Mouse (Mus musculus): ENCODE measurements around the gene Csnk2a2. TPM values are rescaled to one million over a fixed set of nuclear protein-coding genes. Genes with fewer than 3 reads are reported as not detected.

Csnk2a2 gene
- total and polyA plus RNA-seq, 2 experiments from 2014 or later = 9.9 to 26.7 TPM

DNA sequence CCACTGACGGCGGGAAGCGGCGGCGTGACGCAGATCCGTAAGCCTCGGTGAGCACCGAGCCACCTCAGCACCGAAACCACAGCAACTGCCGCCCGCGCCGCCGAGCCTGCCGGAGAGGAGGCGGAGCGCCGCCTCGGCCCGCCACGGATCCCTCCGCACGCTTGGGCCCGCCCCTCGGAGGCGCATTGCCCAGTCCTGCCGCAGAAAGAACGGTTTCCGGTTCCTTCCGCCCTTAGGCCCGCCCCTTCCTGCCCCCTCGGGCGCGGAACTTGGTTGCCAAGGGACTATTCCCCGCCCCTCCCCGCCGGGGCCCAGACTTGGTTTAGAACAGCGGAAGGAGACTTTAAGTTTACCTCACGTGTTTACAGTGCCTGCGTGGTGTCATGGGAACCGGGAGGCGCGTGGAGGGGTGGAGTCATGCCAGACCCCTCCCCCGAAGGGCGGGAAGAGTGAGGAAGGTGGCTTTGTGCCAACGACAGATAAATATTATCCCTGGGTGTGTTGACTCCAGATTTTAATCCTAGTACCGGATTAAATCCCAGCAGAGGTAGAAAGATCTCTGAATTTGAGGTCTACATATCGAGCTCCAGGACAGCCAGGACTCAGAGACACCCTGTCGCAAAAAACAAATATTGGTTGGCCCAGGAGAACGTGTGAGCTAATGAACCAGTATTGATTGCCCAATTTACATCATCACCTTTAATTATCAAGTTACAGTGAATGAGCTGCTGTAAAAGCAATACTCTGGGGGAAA, 55.0 kb downstream of the Csnk2a2 start, which contains the start of gene Cfap20:
Gene Cfap20, minus strand, starts transcription at position 184 of the 754 bp plus-strand sequence.
- Histone ChIP-seq H3K4me2 (ENCODE audit: low read depth) (peak within 1 kb of the TSS; percentile 72), H3K4me3 (ENCODE audit: low read depth, low read length) (peak within 1 kb of the TSS; percentile 64), H3K36me3 (ENCODE audit: insufficient read depth) (no peaks in the 10 kb centered on the region), H3K9me3 (ENCODE audit: low read length) (no peaks in the 10 kb centered on the region), H3K27ac (ENCODE audit: low read depth, low read length) (peak within 1 kb of the TSS; percentile 93), H3K4me1 (ENCODE audit: insufficient read depth) (peaks cover 18% of the 10 kb centered on the region), H3K9ac (peak within 1 kb of the TSS; percentile 87), H3K27me3 (ENCODE audit: insufficient read depth, low read length) (no peaks in the 10 kb centered on the region)
- DNase-seq (peak; percentile 99), ATAC-seq (peak; percentile 94)
- 3% methylated on average over 45 of the region's 51 CpGs for WGBS
- TF ChIP-seq CTCF (IDR thresholded peaks at IDR 0.05; ENCODE audit: low read depth) = no peak

DNA sequence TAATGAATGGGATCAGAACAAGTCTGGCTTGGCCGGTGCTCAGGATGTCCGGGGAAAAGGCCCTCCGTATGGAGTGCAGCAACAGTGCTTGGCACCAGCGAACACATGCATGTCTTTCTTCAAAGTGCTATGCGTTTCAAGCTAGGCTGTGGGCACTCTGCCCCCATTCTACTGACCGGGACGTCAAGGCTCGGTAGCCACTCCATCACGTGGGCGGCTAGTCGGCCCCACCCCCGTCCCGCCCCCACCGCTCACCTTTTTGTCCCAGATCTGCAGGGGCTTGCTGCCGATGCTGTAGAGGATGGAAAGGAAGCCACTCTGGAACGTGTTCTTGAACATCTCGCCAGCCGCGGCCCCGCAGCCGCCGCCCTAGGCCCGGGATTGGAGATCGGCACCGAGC, 55.6 kb downstream of the Csnk2a2 start:
- no peak for TF ChIP-seq CTCF (IDR thresholded peaks at IDR 0.05; ENCODE audit: low read depth)
- ATAC-seq (peak; percentile 26), DNase-seq (peak; percentile 52)
- under 1% methylated on average over 25 of the region's 25 CpGs for WGBS
- H3K4me3 ChIP-seq (ENCODE audit: low read depth, low read length) = peak overlapping the region; percentile 64
- peak overlapping the region; percentile 72 for H3K4me2 ChIP-seq (ENCODE audit: low read depth)
- H3K27me3 ChIP-seq (ENCODE audit: insufficient read depth, low read length) = no peaks in the 10 kb centered on the region
- peak overlapping the region; percentile 93 for H3K27ac ChIP-seq (ENCODE audit: low read depth, low read length)
- no peaks in the 10 kb centered on the region for H3K36me3 ChIP-seq (ENCODE audit: insufficient read depth)
- peaks cover 24% of the 10 kb centered on the region for H3K4me1 ChIP-seq (ENCODE audit: insufficient read depth)
- no peaks in the 10 kb centered on the region for H3K9me3 ChIP-seq (ENCODE audit: low read length)
- peak overlapping the region; percentile 87 for H3K9ac ChIP-seq

DNA sequence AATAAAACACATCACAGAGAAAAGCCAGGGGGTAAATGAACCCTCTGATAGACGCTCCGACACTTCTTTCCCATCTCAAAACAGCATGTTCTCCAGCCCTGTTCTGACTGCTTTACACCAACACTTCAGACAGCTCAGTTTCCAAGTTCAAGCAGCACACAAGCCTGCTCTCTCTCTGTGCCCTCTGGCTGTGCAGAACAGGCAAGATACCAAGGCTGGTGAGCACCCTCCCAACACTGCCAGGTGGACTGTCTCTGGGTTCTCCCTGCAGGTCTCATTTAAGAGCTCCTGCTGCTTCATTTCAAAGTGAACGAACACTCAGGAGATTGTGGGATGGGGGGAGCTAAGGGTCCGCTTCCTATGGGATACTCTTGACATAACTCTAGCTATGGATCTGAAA, 56.7 kb downstream of the Csnk2a2 start:
- Histone ChIP-seq H3K36me3 (ENCODE audit: insufficient read depth) (no peaks in the 10 kb centered on the region), H3K4me1 (ENCODE audit: insufficient read depth) (peaks cover 32% of the 10 kb centered on the region), H3K27me3 (ENCODE audit: insufficient read depth, low read length) (no peaks in the 10 kb centered on the region), H3K9ac (peak overlapping the region; percentile 87), H3K4me3 (ENCODE audit: low read depth, low read length) (peak overlapping the region; percentile 64), H3K9me3 (ENCODE audit: low read length) (no peaks in the 10 kb centered on the region), H3K27ac (ENCODE audit: low read depth, low read length) (no peak overlapping the region), H3K4me2 (ENCODE audit: low read depth) (peak overlapping the region; percentile 72)
- TF ChIP-seq CTCF (IDR thresholded peaks at IDR 0.05; ENCODE audit: low read depth) = no peak
- DNase-seq (no peak), ATAC-seq (no peak)
- WGBS = 34% methylated on average over 4 of the region's 4 CpGs

DNA sequence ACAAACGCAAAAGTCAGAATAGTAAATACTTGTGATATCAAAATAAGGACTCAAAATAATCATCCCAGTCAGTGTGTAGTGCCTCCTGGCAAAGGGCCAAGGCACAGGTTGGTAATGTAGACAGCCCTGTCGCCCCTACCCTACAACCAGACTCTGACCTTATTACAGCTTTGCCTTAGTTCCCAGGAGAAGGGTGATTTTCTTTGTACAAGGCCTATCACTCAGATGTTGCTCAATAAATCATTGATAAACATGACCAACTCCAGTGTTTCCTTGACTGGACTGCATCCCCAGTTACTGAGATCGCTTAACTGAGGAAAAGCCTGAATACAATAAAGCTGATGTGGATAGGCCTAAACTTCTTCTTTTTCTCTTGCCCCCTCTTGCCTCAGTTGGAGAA, 57.4 kb downstream of the Csnk2a2 start:
- H3K27me3 ChIP-seq (ENCODE audit: insufficient read depth, low read length) = no peaks in the 10 kb centered on the region
- peak overlapping the region; percentile 72 for H3K4me2 ChIP-seq (ENCODE audit: low read depth)
- TF ChIP-seq CTCF (IDR thresholded peaks at IDR 0.05; ENCODE audit: low read depth) = no peak
- H3K9ac ChIP-seq = peak overlapping the region; percentile 14; the same call in 1 of the 2 replicates
- H3K36me3 ChIP-seq (ENCODE audit: insufficient read depth) = no peaks in the 10 kb centered on the region
- H3K9me3 ChIP-seq (ENCODE audit: low read length) = no peaks in the 10 kb centered on the region
- peaks cover 39% of the 10 kb centered on the region for H3K4me1 ChIP-seq (ENCODE audit: insufficient read depth)
- H3K27ac ChIP-seq (ENCODE audit: low read depth, low read length) = no peak overlapping the region
- ATAC-seq = no peak
- 67% methylated on average over 3 of the region's 3 CpGs for WGBS
- DNase-seq = no peak
- peak overlapping the region; percentile 64 for H3K4me3 ChIP-seq (ENCODE audit: low read depth, low read length)

DNA sequence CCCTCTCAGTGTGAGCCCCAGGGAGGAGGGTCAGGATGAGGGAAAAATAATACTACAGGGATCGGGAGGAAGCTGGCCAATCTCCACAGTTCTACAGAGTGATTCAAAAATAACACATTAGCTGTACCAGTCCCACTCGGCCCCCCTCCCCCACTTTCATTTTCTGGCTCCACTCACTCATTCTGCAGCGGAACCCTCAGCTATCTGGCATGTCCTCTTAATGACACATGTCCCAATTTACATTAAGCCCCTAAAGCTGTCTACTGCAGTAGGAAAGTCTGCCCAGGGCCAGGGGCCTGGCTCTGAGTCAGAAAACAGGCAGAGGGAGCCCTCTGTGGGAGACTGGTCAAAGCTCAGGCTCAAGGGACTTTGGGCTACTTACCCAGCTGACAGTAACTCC, 59.9 kb downstream of the Csnk2a2 start:
- no peak overlapping the region for H3K9ac ChIP-seq
- TF ChIP-seq CTCF (IDR thresholded peaks at IDR 0.05; ENCODE audit: low read depth) = peak; percentile 36; the same call in 1 of the 2 replicates
- WGBS = 2% methylated on average over 3 of the region's 3 CpGs
- peak overlapping the region; percentile 62 for H3K27ac ChIP-seq (ENCODE audit: low read depth, low read length)
- ATAC-seq = peak; percentile 16
- H3K27me3 ChIP-seq (ENCODE audit: insufficient read depth, low read length) = no peaks in the 10 kb centered on the region
- H3K4me1 ChIP-seq (ENCODE audit: insufficient read depth) = peaks cover 45% of the 10 kb centered on the region
- H3K9me3 ChIP-seq (ENCODE audit: low read length) = no peaks in the 10 kb centered on the region
- H3K4me2 ChIP-seq (ENCODE audit: low read depth) = peak overlapping the region; percentile 38
- peak; percentile 60 for DNase-seq
- no peak overlapping the region for H3K4me3 ChIP-seq (ENCODE audit: low read depth, low read length)
- no peaks in the 10 kb centered on the region for H3K36me3 ChIP-seq (ENCODE audit: insufficient read depth)

DNA sequence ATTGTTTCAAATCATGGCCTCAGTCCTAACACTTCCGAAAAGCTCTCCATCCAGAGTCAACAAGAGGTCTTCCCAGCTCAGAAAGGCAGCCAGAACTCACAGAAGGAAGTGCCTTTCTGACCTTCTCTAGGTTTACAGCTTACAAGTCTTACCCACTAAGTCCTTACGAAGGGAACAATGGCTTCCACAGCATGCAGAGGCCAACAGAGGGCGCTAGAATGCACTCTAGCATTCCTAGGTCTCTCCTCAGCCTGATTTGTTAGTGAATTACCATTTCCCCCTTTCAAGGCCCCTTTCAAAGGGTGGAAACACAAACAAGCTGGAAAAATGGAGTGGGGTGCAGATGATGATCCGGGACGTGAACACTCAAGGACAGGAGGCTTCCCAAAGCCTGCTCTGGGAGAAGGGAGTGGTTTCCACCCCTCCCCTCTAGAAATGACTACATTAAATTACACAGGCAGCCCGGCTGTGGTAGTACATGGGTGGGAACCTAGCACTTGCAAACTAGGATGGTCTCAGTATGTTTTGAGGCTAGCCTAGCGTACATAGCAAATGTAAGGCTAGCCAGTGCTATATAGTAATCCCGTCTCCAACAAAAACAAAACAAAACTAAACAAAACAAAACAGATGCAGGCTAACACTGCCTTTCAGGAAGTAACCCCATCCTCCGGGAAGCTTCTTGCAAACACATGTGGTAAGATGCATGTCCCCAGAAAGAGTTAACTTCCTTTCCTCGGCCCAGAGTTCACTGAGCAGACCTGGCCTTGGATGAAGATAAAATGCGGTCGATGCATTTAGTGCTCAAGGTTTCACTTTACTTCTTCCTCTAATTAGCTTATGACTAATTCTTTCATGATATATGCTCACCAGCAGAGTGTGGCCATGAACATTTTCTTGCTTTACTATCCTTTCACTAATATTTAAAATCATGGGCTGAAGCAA, 62.0 kb downstream of the Csnk2a2 start:
- H3K27ac ChIP-seq (ENCODE audit: low read depth, low read length) = peak overlapping the region; percentile 69
- DNase-seq (peak; percentile 84), ATAC-seq (peak; percentile 72)
- 15% methylated on average over 12 of the region's 12 CpGs for WGBS
- H3K36me3 ChIP-seq (ENCODE audit: insufficient read depth) = peaks cover 6% of the 10 kb centered on the region
- no peaks in the 10 kb centered on the region for H3K9me3 ChIP-seq (ENCODE audit: low read length)
- no peaks in the 10 kb centered on the region for H3K27me3 ChIP-seq (ENCODE audit: insufficient read depth, low read length)
- TF ChIP-seq CTCF (IDR thresholded peaks at IDR 0.05; ENCODE audit: low read depth) = peak; percentile 86
- peak overlapping the region; percentile 30 for H3K4me2 ChIP-seq (ENCODE audit: low read depth)
- H3K9ac ChIP-seq = 0 out of 2 replicates have a peak overlapping the region, but pooled peaks have one; percentile 18
- H3K4me1 ChIP-seq (ENCODE audit: insufficient read depth) = peaks cover 38% of the 10 kb centered on the region
- no peak overlapping the region for H3K4me3 ChIP-seq (ENCODE audit: low read depth, low read length)

All from forebrain, postnatal 0 days (tissue).